Mouse (Mus musculus): ENCODE measurements around the gene Gm17581.

DNA sequence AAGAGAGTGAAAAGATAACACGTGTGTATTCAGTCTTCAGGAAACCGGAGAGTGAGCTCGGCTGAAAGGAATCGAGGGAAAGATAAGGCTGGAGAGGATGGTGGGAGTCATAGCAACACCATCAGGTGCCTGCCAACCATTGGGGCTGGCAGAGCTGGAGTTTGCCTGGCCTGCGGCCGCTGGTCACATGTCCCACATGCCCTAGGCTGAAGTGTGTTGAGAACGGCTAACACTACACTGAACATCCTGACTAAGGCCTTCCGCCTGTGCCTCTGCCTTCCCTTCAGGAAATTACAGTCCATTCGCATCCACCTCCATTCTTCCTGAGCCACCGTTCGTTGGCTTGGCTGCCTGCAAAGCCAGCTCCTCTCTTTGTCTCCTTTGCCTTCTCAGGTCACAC is 6.5 kb upstream of the Gm17581 start:
- TF ChIP-seq CTCF (IDR thresholded peaks at IDR 0.05; ENCODE audit: borderline replicate concordance, insufficient read depth, low read length) (no peak), POLR2A (IDR thresholded peaks at IDR 0.05; ENCODE audit: low read depth, low read length) (no peak)
